Mouse (Mus musculus) heart, embryonic 12.5 days (tissue): ENCODE results near the gene Bcar3. TPM values are rescaled to one million over a fixed set of nuclear protein-coding genes. Genes with fewer than 3 reads are reported as not detected.
"Not testable (repeated sequence)": the region's sequence is repeated elsewhere in the genome, so short reads cannot be mapped to it uniquely, and the experiment has no call there.

Experiments
- ATAC-seq: fragments of 200-750 bp; cut with Nextera tagmentation; 2 replicates; pipeline ENCODE4 v1.8.0; 2017; ENCODE audit warnings: moderate TSS enrichment, moderate library complexity; ENCODE audit not compliant: insufficient number of reproducible peaks, low FRiP score
- H3K27ac ChIP-seq: fragments of 300-500 bp; sonication (generic); 2 replicates; pipeline ENCODE4 v1.5.1; 2016; ENCODE audit warnings: mild to moderate bottlenecking, moderate library complexity; ENCODE audit not compliant: poor library complexity, severe bottlenecking
- H3K27me3 ChIP-seq: fragments of 300-500 bp; sonication (generic); replicated peaks from 2 replicates; pipeline ENCODE4 v1.6.1; 2016; ENCODE audit warnings: mild to moderate bottlenecking, moderate library complexity
- H3K36me3 ChIP-seq: fragments of 300-500 bp; sonication (generic); 2 replicates; pipeline ENCODE4 v1.6.1; 2016; ENCODE audit warnings: mild to moderate bottlenecking, moderate library complexity
- H3K4me1 ChIP-seq: fragments of 300-500 bp; sonication (generic); replicated peaks from 2 replicates; pipeline ENCODE4 v1.6.1; 2016; ENCODE audit warnings: mild to moderate bottlenecking
- H3K4me2 ChIP-seq: fragments of 300-500 bp; sonication (generic); 2 replicates; pipeline ENCODE4 v1.6.1; 2016; ENCODE audit warnings: mild to moderate bottlenecking, moderate library complexity
- H3K4me3 ChIP-seq: fragments of 300-500 bp; sonication (generic); 2 replicates; pipeline ENCODE4 v1.5.1; 2016; ENCODE audit warnings: mild to moderate bottlenecking
- H3K9ac ChIP-seq: fragments of 300-500 bp; sonication (generic); 2 replicates; pipeline ENCODE4 v1.6.1; 2016; ENCODE audit warnings: mild to moderate bottlenecking, moderate library complexity
- H3K9me3 ChIP-seq: fragments of 300-500 bp; sonication (generic); replicated peaks from 2 replicates; pipeline ENCODE4 v1.6.1; 2016; ENCODE audit warnings: mild to moderate bottlenecking, moderate library complexity
- WGBS: fragments of 180-500 bp; shearing (Covaris S2); methylation state at CpG from one replicate; pipeline ENCODE4 v1.1.7; 2016; 5-methylcytosine and 5-hydroxymethylcytosine counted together
- polyA plus RNA-seq: library from polyadenylated mRNA; unstranded; fragments of >200 nt; fragmentation: Nextera tagmentation; extraction: Ambion mirVana; gene quantifications from 2 replicates; pipeline ENCODE4 v1.2.1, GENCODE M21; 2016

Gene Bcar3
- 6.0 and 7.3 TPM in 2 replicates for polyA plus RNA-seq

GRCm38 (mm10) chr3:122293954-122294850 lies at the start of gene Bcar3:
Gene Bcar3 (plus strand): TSS chr3:122294136.
- peaks cover 33% of the 10 kb centered on the region for H3K4me1 ChIP-seq
- 8% methylated on average over 37 of the region's 37 CpGs for WGBS
- peak; percentile 74 for ATAC-seq

GRCm38 (mm10) chr3:122244759-122245158 lies 49.2 kb upstream of the Bcar3 start:
- peak overlapping the region; percentile 34 for H3K9ac ChIP-seq
- ATAC-seq: no peak
- H3K4me2 ChIP-seq: peak overlapping the region; percentile 83
- H3K27me3 ChIP-seq: no peaks in the 10 kb centered on the region
- H3K9me3 ChIP-seq: no peaks in the 10 kb centered on the region
- H3K36me3 ChIP-seq: no peaks in the 10 kb centered on the region
- peak overlapping the region; percentile 93; the same call in 1 of the 2 replicates for H3K4me3 ChIP-seq
- H3K27ac ChIP-seq: peak overlapping the region; percentile 47; the same call in 1 of the 2 replicates
- WGBS: 59% methylated on average over 6 of the region's 6 CpGs
- peaks cover 17% of the 10 kb centered on the region for H3K4me1 ChIP-seq

More at GRCm38 (mm10) chr3:122293954-122294850, at the start of gene Bcar3:
- Histone ChIP-seq H3K9ac (peak within 1 kb of the TSS; percentile 89), H3K27me3 (peaks cover 9% of the 10 kb centered on the region; the same call in 1 of the 2 replicates), H3K27ac (peak within 1 kb of the TSS; percentile 95), H3K4me2 (peak within 1 kb of the TSS; percentile 82), H3K4me3 (peak within 1 kb of the TSS; percentile 92), H3K9me3 (no peaks in the 10 kb centered on the region), H3K36me3 (no peaks in the 10 kb centered on the region)

GRCm38 (mm10) chr3:122245215-122245877 lies 48.6 kb upstream of the Bcar3 start, which contains the start of gene Gclm:
Gene Gclm (plus strand): TSS chr3:122245557.
- under 1% methylated on average over 74 of the region's 90 CpGs for WGBS
- Histone ChIP-seq H3K4me2 (peak within 1 kb of the TSS; percentile 83), H3K27ac (peak within 1 kb of the TSS; percentile 97), H3K27me3 (no peaks in the 10 kb centered on the region), H3K9me3 (no peaks in the 10 kb centered on the region), H3K4me3 (peak within 1 kb of the TSS; percentile 93), H3K9ac (peak within 1 kb of the TSS; percentile 95), H3K4me1 (peaks cover 17% of the 10 kb centered on the region), H3K36me3 (no peaks in the 10 kb centered on the region)
- ATAC-seq: peak; percentile 94

- WGBS: under 1% methylated on average over 50 of the region's 50 CpGs
- no peaks in the 10 kb centered on the region for H3K27me3 ChIP-seq
- H3K27ac ChIP-seq: peak overlapping the region; percentile 97
- ATAC-seq: peak; percentile 31; the same call in 1 of the 2 replicates
- peak overlapping the region; percentile 95 for H3K9ac ChIP-seq
- H3K4me2 ChIP-seq: peak overlapping the region; percentile 83
- H3K9me3 ChIP-seq: no peaks in the 10 kb centered on the region
- no peaks in the 10 kb centered on the region for H3K36me3 ChIP-seq
- peak overlapping the region; percentile 93 for H3K4me3 ChIP-seq
- H3K4me1 ChIP-seq: peaks cover 17% of the 10 kb centered on the region
Measured at GRCm38 (mm10) chr3:122245878-122246332, 48.0 kb upstream of the Bcar3 start.

GRCm38 (mm10) chr3:122246406-122246805 lies 47.5 kb upstream of the Bcar3 start:
- H3K9ac ChIP-seq: peak overlapping the region; percentile 95
- WGBS: 23% methylated on average over 6 of the region's 6 CpGs
- peak overlapping the region; percentile 93 for H3K4me3 ChIP-seq
- H3K27me3 ChIP-seq: no peaks in the 10 kb centered on the region
- H3K27ac ChIP-seq: peak overlapping the region; percentile 97
- H3K4me2 ChIP-seq: peak overlapping the region; percentile 83
- ATAC-seq: no peak
- no peaks in the 10 kb centered on the region for H3K9me3 ChIP-seq
- H3K36me3 ChIP-seq: no peaks in the 10 kb centered on the region
- H3K4me1 ChIP-seq: peaks cover 17% of the 10 kb centered on the region

GRCm38 (mm10) chr3:122246986-122247767 lies 46.8 kb upstream of the Bcar3 start:
- Histone ChIP-seq H3K4me3 (peak overlapping the region; percentile 93), H3K4me1 (peaks cover 17% of the 10 kb centered on the region), H3K9ac (peak overlapping the region; percentile 95), H3K9me3 (no peaks in the 10 kb centered on the region), H3K27ac (peak overlapping the region; percentile 97), H3K27me3 (no peaks in the 10 kb centered on the region), H3K36me3 (no peaks in the 10 kb centered on the region), H3K4me2 (peak overlapping the region; percentile 83)
- ATAC-seq: peak; percentile 65
- WGBS: 34% methylated on average over 12 of the region's 12 CpGs

GRCm38 (mm10) chr3:122247768-122248100 lies 46.2 kb upstream of the Bcar3 start:
- WGBS: 89% methylated on average over 2 of the region's 2 CpGs
- Histone ChIP-seq H3K27me3 (no peaks in the 10 kb centered on the region), H3K9me3 (no peaks in the 10 kb centered on the region), H3K27ac (peak overlapping the region; percentile 97), H3K4me2 (peak overlapping the region; percentile 40), H3K36me3 (no peaks in the 10 kb centered on the region), H3K9ac (no peak overlapping the region), H3K4me3 (peak overlapping the region; percentile 93), H3K4me1 (peaks cover 21% of the 10 kb centered on the region)
- peak; percentile 38; the same call in 1 of the 2 replicates for ATAC-seq

GRCm38 (mm10) chr3:122252466-122253253 lies 41.3 kb upstream of the Bcar3 start:
- Histone ChIP-seq H3K27ac (no peak overlapping the region), H3K9ac (no peak overlapping the region), H3K4me2 (no peak overlapping the region), H3K4me3 (no peak overlapping the region), H3K9me3 (no peaks in the 10 kb centered on the region), H3K4me1 (peaks cover 7% of the 10 kb centered on the region), H3K27me3 (no peaks in the 10 kb centered on the region), H3K36me3 (peaks cover 1% of the 10 kb centered on the region; the same call in 1 of the 2 replicates)
- no peak for ATAC-seq
- 31% methylated on average over 3 of the region's 3 CpGs for WGBS

- H3K9me3 ChIP-seq, H3K4me1 ChIP-seq, ATAC-seq, H3K9ac ChIP-seq, H3K27ac ChIP-seq, H3K4me3 ChIP-seq, H3K36me3 ChIP-seq, H3K4me2 ChIP-seq, H3K27me3 ChIP-seq: not testable (repeated sequence)
- 72% methylated on average over 7 of the region's 7 CpGs for WGBS
Measured at GRCm38 (mm10) chr3:122254050-122254449, 39.9 kb upstream of the Bcar3 start.

- no peak for ATAC-seq
- no peak overlapping the region for H3K27ac ChIP-seq
- H3K4me3 ChIP-seq: no peak overlapping the region
- H3K36me3 ChIP-seq: peaks cover 12% of the 10 kb centered on the region
- WGBS: 71% methylated on average over 5 of the region's 5 CpGs
- no peak overlapping the region for H3K4me2 ChIP-seq
- no peak overlapping the region for H3K9ac ChIP-seq
- H3K4me1 ChIP-seq: peaks cover 1% of the 10 kb centered on the region
- H3K9me3 ChIP-seq: no peaks in the 10 kb centered on the region
- no peaks in the 10 kb centered on the region for H3K27me3 ChIP-seq
Measured at GRCm38 (mm10) chr3:122269986-122270385, 23.9 kb upstream of the Bcar3 start.
